Mouse (Mus musculus): ENCODE data around the gene Spata5. TPM values are rescaled to one million over a fixed set of nuclear protein-coding genes. Genes with fewer than 3 reads are reported as not detected.

Gene Spata5
- polyA plus RNA-seq, 1 experiment = 1.0 TPM

DNA sequence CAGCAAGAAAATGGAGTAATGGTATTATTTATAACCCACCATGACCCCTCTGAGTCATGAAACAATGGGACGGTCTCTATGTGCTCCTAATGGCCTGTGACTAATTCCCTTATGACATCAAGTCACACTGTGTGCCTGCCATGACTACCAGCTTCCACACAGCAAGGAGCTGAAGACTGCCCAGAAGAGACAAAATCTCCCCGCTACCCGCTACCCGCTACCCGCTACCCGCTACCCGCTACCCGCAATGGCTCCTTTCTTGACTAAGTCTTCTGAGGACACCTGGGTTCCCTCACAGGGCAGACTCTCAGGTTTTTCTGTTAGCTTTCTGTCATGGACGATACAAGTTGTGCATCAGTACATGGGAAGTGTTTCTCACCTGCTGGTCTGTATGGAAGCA is 182.7 kb downstream of the Spata5 start:
- Histone ChIP-seq H3K27me3 (ENCODE audit: control insufficient read depth, insufficient read depth, low read length) (no peaks in the 10 kb centered on the region), H3K27ac (ENCODE audit: insufficient read depth, low read depth, low read length) (no peak overlapping the region), H3K4me3 (ENCODE audit: low read depth, low read length) (no peak overlapping the region), H3K36me3 (ENCODE audit: control insufficient read depth, insufficient read depth, low read length) (no peaks in the 10 kb centered on the region), H3K4me1 (ENCODE audit: control insufficient read depth, insufficient read depth, insufficient read length, low read length) (peaks cover 7% of the 10 kb centered on the region; the same call in 1 of the 2 replicates)
- 95% methylated on average over 9 of the region's 9 CpGs for WGBS
- TF ChIP-seq CTCF (IDR thresholded peaks at IDR 0.05; ENCODE audit: extremely low read depth, insufficient read length, insufficient replicate concordance, low read depth, low read length) = no peak
- no peak for TF ChIP-seq POLR2A (IDR thresholded peaks at IDR 0.05; ENCODE audit: low read depth, low read length)

DNA sequence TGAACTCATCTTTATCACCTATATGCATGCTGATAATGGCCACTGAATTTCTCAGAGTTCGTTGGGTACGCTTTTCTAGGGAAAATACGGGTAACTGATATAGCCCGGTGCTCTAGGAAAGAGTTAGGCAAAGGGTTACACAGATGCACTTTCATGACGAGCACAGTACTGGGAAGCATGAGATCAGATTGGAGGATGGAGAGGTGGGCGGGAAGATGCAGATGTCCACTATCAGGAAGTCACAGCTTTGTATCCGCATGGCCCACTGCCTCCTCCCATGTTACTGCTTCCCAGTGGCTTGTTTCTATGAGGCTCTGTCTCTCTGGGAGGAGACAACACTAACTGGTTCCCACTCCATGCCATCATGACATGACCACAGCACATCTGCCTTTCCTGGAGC is 183.2 kb downstream of the Spata5 start:
- H3K4me3 ChIP-seq (ENCODE audit: low read depth, low read length) = no peak overlapping the region
- 83% methylated on average over 7 of the region's 7 CpGs for WGBS
- no peaks in the 10 kb centered on the region for H3K27me3 ChIP-seq (ENCODE audit: control insufficient read depth, insufficient read depth, low read length)
- peaks cover 7% of the 10 kb centered on the region; the same call in 1 of the 2 replicates for H3K4me1 ChIP-seq (ENCODE audit: control insufficient read depth, insufficient read depth, insufficient read length, low read length)
- H3K36me3 ChIP-seq (ENCODE audit: control insufficient read depth, insufficient read depth, low read length) = no peaks in the 10 kb centered on the region
- TF ChIP-seq POLR2A (IDR thresholded peaks at IDR 0.05; ENCODE audit: low read depth, low read length) = no peak
- no peak for TF ChIP-seq CTCF (IDR thresholded peaks at IDR 0.05; ENCODE audit: extremely low read depth, insufficient read length, insufficient replicate concordance, low read depth, low read length)
- no peak overlapping the region for H3K27ac ChIP-seq (ENCODE audit: insufficient read depth, low read depth, low read length)

DNA sequence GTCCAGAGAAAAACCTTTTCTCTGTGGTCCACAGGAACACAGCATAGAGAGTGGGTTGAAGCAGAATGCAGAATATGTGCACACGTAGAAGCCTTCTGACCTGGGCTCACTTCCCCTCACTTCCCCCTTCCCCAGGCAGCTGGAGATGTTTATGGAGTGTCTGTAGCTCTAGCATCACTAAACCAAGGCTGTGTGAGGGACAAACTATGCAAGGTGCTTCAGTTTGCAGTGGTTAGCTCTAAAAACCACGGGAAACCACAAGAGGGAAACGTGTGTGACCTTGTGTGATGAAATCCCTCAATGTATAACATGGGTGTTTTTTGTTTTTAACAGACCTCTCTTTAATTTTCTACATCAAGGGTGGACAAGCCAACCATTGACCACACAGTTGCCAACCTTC is 183.8 kb downstream of the Spata5 start:
- Histone ChIP-seq H3K27ac (ENCODE audit: insufficient read depth, low read depth, low read length) (no peak overlapping the region), H3K27me3 (ENCODE audit: control insufficient read depth, insufficient read depth, low read length) (no peaks in the 10 kb centered on the region), H3K36me3 (ENCODE audit: control insufficient read depth, insufficient read depth, low read length) (no peaks in the 10 kb centered on the region), H3K4me3 (ENCODE audit: low read depth, low read length) (no peak overlapping the region), H3K4me1 (ENCODE audit: control insufficient read depth, insufficient read depth, insufficient read length, low read length) (peaks cover 7% of the 10 kb centered on the region; the same call in 1 of the 2 replicates)
- TF ChIP-seq POLR2A (IDR thresholded peaks at IDR 0.05; ENCODE audit: low read depth, low read length) (no peak), CTCF (IDR thresholded peaks at IDR 0.05; ENCODE audit: extremely low read depth, insufficient read length, insufficient replicate concordance, low read depth, low read length) (no peak)
- 69% methylated on average over 3 of the region's 3 CpGs for WGBS

DNA sequence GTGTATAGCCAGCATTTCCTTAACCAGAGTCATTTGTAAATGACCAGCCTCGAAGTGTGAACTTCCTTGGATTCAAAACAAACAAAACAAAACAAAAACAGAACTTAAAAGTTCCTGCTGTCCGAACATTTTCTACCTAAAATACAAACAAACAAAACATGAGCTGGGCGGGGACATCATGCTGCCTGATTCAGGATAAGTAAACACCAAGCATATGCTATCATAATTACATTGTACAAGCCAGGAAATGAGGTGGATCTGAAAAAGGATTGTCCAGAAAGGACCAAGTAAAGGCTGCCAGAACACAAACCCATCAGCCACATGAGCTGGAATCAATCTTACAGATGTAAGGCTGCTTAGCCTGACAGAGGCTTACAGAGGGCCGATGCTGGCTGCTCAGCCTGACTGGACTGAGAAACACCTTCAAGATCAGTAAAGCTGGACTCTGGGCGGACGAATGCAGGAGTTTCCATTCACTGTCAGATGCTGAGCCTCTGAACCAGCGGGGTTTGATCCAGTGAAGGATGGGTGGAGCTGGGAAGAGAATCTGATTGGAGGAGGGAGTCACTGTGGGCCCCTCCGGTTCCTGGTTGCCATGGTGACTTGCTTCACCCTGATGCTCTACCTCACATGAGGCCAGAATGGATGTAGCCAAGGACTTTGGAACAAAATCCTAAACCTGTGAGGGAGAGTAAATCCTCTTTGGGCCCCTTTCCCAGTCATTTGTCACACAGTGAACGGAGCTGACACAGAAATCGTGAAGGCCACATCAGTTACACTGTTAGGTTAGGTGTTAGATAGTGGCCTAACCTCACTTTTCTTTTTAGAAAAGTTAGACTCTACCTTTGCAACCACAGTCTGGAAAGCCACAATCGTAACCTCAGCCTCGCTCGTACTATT is 185.5 kb downstream of the Spata5 start:
- Histone ChIP-seq H3K4me1 (ENCODE audit: control insufficient read depth, insufficient read depth, insufficient read length, low read length) (peaks cover 7% of the 10 kb centered on the region; the same call in 1 of the 2 replicates), H3K27ac (ENCODE audit: insufficient read depth, low read depth, low read length) (peak overlapping the region; percentile 24; the same call in 1 of the 2 replicates), H3K4me3 (ENCODE audit: low read depth, low read length) (no peak overlapping the region), H3K36me3 (ENCODE audit: control insufficient read depth, insufficient read depth, low read length) (no peaks in the 10 kb centered on the region), H3K27me3 (ENCODE audit: control insufficient read depth, insufficient read depth, low read length) (no peaks in the 10 kb centered on the region)
- WGBS = 56% methylated on average over 13 of the region's 13 CpGs
- TF ChIP-seq CTCF (IDR thresholded peaks at IDR 0.05; ENCODE audit: extremely low read depth, insufficient read length, insufficient replicate concordance, low read depth, low read length) = no peak
- no peak for TF ChIP-seq POLR2A (IDR thresholded peaks at IDR 0.05; ENCODE audit: low read depth, low read length)

DNA sequence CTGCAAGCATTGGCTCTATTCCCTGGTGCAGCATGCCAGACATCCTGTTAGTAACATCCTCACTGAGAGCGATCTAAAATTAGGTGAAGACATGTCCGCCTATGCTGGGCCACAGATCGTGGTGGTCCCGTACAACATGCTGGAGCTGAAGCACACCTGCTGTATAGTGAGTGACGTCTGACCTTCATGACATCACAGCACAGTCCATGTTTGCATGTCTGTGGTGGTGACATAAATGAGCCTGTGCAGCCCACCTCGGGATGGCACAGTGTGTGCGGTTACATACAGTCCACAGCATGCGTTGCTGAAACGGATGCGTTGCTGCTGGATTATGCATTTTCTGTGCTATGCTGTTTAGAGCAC is 186.2 kb downstream of the Spata5 start:
- TF ChIP-seq CTCF (IDR thresholded peaks at IDR 0.05; ENCODE audit: extremely low read depth, insufficient read length, insufficient replicate concordance, low read depth, low read length) = no peak
- TF ChIP-seq POLR2A (IDR thresholded peaks at IDR 0.05; ENCODE audit: low read depth, low read length) = no peak
- Histone ChIP-seq H3K27me3 (ENCODE audit: control insufficient read depth, insufficient read depth, low read length) (no peaks in the 10 kb centered on the region), H3K27ac (ENCODE audit: insufficient read depth, low read depth, low read length) (0 out of 2 replicates have a peak overlapping the region, but pooled peaks have one; percentile 24), H3K4me1 (ENCODE audit: control insufficient read depth, insufficient read depth, insufficient read length, low read length) (peaks cover 7% of the 10 kb centered on the region; the same call in 1 of the 2 replicates), H3K4me3 (ENCODE audit: low read depth, low read length) (no peak overlapping the region), H3K36me3 (ENCODE audit: control insufficient read depth, insufficient read depth, low read length) (no peaks in the 10 kb centered on the region)
- 76% methylated on average over 10 of the region's 10 CpGs for WGBS

DNA sequence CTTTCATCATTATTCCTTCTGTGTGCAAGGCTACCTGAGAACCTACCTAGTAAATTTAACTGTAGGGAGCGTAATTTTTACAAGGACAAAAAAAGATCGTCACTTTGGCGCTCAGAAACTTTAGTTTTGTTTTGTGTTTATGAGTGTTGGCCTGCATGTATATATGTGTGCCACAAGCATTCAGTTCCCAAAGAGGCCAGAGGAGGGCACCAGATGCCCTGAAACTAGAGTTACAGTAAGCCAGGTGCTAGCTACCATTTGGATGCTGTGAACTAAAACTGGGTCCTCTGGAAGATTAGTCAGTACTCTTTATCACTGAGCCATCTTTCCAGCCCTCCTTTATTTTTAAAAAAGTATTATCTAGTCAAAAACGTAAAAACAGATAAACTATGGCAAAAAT is 189.2 kb downstream of the Spata5 start:
- 86% methylated on average over 4 of the region's 4 CpGs for WGBS

DNA sequence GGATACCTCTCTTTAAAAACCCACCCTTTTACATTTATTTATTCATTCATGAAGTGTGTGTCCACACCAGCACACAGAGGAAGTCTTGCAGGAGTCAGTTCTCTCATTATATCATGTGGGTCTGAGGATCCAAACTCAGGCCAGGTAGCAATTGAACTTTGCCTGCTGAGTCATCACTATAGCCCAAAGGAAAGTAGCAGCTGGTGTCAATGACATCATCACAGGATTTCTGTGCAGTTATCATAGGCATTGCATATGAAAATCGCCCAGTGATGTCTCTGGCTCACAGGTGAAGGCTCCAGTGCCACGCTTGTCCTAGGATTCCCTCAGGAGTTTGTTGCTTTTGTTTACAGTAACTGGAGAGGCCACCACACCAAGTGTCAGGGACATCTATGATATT is 191.0 kb downstream of the Spata5 start:
- no peak overlapping the region for H3K27ac ChIP-seq (ENCODE audit: insufficient read depth, low read depth, low read length)
- H3K27me3 ChIP-seq (ENCODE audit: control insufficient read depth, insufficient read depth, low read length) = no peaks in the 10 kb centered on the region
- H3K4me3 ChIP-seq (ENCODE audit: low read depth, low read length) = no peak overlapping the region
- no peaks in the 10 kb centered on the region for H3K36me3 ChIP-seq (ENCODE audit: control insufficient read depth, insufficient read depth, low read length)
- H3K4me1 ChIP-seq (ENCODE audit: control insufficient read depth, insufficient read depth, insufficient read length, low read length) = peaks cover 4% of the 10 kb centered on the region; the same call in 1 of the 2 replicates
- 44% methylated on average over 2 of the region's 2 CpGs for WGBS
- TF ChIP-seq CTCF (IDR thresholded peaks at IDR 0.05; ENCODE audit: extremely low read depth, insufficient read length, insufficient replicate concordance, low read depth, low read length) = no peak
- no peak for TF ChIP-seq POLR2A (IDR thresholded peaks at IDR 0.05; ENCODE audit: low read depth, low read length)

More for the DNA sequence above, 189.2 kb downstream of the Spata5 start:
- H3K27ac ChIP-seq (ENCODE audit: insufficient read depth, low read depth, low read length) = no peak overlapping the region
- H3K4me3 ChIP-seq (ENCODE audit: low read depth, low read length) = no peak overlapping the region
- H3K4me1 ChIP-seq (ENCODE audit: control insufficient read depth, insufficient read depth, insufficient read length, low read length) = peaks cover 7% of the 10 kb centered on the region; the same call in 1 of the 2 replicates
- H3K27me3 ChIP-seq (ENCODE audit: control insufficient read depth, insufficient read depth, low read length) = no peaks in the 10 kb centered on the region
- H3K36me3 ChIP-seq (ENCODE audit: control insufficient read depth, insufficient read depth, low read length) = no peaks in the 10 kb centered on the region
- TF ChIP-seq CTCF (IDR thresholded peaks at IDR 0.05; ENCODE audit: extremely low read depth, insufficient read length, insufficient replicate concordance, low read depth, low read length) (no peak), POLR2A (IDR thresholded peaks at IDR 0.05; ENCODE audit: low read depth, low read length) (no peak)

Measured in small intestine, adult 2 months (tissue).